Mouse (Mus musculus) gastrocnemius, postnatal 14 days (tissue): Measurements from ENCODE around the gene Il16. TPM values are rescaled to one million over a fixed set of nuclear protein-coding genes. Genes with fewer than 3 reads are reported as not detected.

Experiments used
- DNase-seq: peaks from one replicate; pipeline ENCODE4 v3.0.0; 2021; ENCODE audit warnings: mixed read lengths
- intact Hi-C: fragments of 180-260 bp; cut with DNase I; formaldehyde crosslinking; loops from one replicate; pipeline ENCODE4 v1.15.1; 2025; ENCODE audit warnings: low total_unique reads
- total RNA-seq, 2 experiments: library from RNA; stranded (reverse); gene quantifications; 2 replicates each; pipeline ENCODE4 v1.2.3; 2021

Gene Il16
- total RNA-seq, 2 experiments from 2014 or later = 4.2 to 6.6 TPM

DNA sequence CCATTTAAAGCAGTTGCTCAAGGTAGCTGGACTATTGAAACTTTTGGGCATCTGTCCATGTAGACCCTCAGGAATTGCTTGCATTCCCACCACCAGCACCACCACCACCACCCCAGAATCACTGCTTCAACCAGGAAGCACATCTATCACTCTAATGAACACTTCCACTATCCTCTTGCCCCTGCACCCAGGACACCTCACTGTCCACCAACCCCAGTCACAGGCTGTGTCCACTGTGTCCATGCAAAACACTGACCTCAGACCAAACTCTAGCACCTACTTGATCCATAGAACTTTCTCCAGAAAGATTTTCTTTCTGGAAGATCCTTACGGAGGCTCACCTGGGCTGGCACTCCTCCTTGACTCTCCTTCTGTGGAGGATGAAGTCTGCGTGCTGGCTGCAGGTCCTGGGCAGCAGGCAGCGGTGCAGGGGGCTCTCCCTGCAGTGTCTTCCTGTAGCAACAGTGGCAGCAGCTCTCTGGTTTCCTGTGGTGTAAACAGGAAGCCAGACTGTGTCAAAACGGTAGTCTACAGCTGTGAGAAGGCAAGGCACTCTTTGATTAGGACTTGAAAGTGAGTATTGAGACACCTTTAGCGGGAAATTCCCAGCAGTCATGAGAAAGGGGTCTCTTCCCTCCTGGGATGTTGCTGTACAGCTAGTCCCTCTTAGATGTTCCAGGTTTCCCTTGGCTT, 90.4 kb downstream of the Il16 start:
- peak; percentile 19 for DNase-seq
- intact Hi-C loops = no loop called here

GRCm38 (mm10) chr7:83654196-83654595, 91.3 kb downstream of the Il16 start:
- intact Hi-C loops = no loop called here
- no peak for DNase-seq

DNA sequence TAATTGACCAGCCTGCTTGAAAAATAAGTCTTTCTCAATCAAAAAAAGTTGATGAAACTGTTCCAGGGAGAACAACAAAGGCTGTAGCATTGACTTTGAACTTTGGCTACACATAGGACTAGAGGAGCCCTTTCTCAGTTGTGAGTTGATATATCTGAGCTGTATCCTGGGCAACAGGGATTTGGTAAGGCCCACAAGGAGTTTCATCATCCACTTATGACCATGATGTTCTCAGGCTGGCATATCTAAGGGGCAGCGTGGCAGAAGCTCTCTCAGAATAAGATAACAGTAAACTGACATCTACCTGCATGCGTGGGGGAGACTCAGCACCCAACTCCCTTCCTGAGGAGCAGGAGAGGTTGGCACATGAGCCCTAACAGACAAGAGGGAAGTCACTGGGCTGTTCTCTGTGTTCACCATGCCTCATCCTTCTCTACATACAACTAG, 91.9 kb downstream of the Il16 start:
- DNase-seq = no peak
- intact Hi-C loops = no loop called here

DNA sequence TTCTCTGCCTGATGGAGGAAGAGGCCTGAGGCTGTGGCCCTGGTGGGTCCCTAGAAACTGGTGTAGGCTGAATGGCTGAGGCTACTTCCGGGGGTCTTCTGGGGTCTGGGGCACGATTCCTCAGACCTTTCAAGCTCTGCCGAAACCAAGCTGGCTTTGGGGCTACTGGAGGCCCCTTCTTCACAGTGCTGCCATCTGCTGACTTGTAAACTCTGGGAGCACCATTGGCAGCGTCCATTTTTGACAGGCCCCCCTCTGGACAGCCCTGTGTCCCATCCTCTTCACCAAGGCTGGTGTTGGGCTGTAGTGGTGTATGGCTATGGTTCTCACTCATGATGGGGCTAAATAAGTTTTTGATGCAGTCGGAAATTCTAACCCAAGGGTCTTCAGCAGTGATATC, 93.0 kb downstream of the Il16 start:
- DNase-seq = no peak
- intact Hi-C loops = no loop called here

DNA sequence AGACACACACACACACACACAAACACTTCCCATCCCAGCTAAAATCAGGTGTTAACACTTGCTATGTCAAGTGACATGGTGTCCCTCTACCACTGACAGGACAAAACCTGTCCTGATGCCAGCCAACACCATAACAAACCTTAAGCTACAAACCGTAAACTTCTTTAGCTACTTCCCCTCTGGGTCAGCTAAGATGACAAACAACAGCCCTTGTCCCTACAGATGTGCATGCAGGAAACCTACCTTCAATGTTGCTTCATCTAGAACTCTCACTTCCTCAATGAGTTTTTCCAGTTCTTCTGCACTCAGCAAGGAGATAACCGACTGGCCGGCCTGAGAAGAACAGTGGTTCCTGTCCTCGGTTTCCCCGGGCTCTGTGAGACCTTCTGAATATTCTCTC, 94.9 kb downstream of the Il16 start:
- DNase-seq = no peak
- intact Hi-C loops = no loop called here

DNA sequence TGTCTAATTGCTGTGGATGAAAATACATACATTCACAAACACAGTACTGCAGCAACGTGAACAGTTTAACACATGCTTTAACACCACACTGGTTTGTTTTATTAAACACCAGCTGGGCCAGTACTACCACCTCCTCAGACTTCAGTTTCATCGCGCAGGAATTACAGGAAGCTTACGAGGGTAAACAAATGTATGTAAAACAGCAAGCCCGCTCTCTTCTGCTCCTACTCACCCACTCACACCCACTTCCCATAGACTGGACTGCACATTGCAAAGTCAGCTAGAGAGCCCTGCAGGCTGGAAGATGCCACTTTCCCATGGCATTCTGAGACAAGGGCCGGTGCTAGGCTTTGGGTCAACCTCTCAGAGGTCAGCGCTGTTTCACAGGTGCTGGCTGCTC, 96.7 kb downstream of the Il16 start:
- intact Hi-C loops = no loop called here

DNA sequence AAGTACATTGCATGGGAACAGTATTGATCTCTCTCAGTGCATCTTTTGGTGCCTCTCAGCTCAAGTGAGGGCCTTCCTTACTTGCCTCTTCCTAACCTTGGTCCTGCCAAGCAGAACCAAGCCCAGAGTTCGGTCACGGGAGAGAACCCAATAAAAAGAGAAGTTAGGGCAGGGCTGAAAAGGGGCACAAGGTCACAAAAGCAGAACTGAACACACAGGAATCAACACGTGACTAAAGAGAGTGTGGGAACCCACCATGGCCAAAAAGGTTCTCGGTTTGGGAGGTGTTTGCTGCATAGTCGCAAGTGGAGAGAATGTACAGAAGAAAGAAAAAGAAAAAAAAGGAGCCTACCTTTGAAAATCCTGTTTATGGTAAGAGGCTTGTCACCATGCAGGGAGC, 100.0 kb downstream of the Il16 start:
- intact Hi-C loops = no loop called here
- no peak for DNase-seq

More for the DNA sequence above, 96.7 kb downstream of the Il16 start:
- DNase-seq = no peak

GRCm38 (mm10) chr7:83644761-83645160, 100.8 kb downstream of the Il16 start:
- no peak for DNase-seq
- intact Hi-C loops = no loop called here

DNA sequence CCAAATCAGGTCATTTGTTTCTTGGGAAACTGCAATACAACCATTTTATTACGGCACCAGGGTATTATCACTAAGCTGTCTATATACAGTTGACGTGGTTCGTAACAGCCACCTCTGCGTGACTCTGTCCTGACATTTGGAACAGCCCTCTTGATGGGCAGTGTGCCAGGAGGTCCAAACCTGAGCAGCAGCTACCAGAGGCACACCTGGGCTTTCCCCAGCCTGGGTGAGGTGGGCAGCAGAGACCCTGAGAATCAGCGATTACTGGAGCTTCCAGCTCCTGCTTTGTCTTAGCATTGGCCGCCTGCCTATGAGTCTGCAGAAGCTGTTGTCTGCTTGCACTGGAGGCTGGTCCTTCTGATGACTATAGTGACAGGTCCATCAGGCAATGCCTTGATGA, 101.9 kb downstream of the Il16 start:
- intact Hi-C loops = no loop called here
- no peak for DNase-seq

- intact Hi-C loops = no loop called here
These were observed 104.4 kb downstream of the Il16 start for GRCm38 (mm10) chr7:83641163-83641562.

GRCm38 (mm10) chr7:83640581-83640980, 104.9 kb downstream of the Il16 start:
- no peak for DNase-seq
- intact Hi-C loops = no loop called here

More at GRCm38 (mm10) chr7:83641163-83641562, 104.4 kb downstream of the Il16 start:
- DNase-seq = no peak

GRCm38 (mm10) chr7:83639084-83639483, 106.4 kb downstream of the Il16 start:
- intact Hi-C loops = no loop called here
- DNase-seq = no peak

DNA sequence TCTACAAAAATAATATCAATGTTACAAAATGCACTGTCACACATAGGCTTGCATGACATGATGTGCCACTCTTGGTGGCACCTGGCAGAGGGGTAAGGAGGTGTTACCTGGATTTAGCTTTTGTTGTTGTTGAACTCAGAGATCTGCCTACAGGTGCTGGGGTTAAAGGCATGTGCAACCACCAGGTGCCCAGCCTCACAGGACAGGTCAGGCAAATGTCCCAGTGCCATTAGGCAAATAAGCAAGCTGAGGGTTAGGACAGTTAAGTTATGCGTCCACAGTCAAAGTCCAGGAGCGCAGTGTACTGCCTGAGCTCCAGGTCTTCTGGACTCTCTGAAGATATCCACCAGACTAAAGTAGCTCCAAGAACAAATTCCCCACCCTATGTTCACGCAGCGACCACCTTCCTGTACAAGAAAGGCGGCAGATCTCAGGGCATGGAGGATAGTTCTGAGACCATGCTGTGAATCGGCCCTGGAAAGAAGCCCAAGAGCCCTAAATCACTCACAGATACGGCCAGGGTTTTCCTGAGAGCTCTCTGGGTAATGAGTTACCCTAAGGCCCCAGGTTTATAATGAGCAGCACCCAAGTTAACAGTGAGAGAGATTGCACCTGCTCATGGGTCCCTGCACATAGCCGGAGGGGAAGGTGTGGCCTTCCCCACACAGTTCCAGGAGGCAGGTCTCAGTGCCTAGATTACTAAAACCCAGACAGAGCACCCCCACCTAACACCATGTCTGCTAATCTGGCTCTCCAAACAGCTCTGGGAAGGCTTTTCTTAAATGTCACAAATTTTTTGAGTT, 107.5 kb downstream of the Il16 start:
- DNase-seq = no peak
- intact Hi-C loops = no loop called here

DNA sequence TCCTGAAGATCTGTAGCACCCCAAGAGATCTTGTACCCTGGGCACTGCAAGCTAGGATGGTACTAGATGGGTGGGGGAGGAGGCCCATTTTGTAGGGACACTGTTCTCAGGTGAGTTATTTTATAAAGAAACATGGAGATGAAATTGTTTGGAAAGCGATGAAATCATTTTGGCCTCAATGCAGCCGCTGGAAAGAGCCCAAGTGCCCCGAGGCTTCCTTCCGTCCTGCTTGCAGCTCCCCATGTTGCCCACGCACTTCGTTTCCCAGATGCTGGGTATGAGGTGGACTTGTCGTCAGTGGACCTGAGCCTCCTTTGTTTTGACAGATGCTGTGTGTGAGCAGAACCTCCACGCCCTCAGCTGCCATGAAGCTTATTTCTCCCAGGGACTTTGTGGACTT, 109.1 kb downstream of the Il16 start:
- DNase-seq = no peak
- intact Hi-C loops = no loop called here

- intact Hi-C loops = no loop called here
- no peak for DNase-seq
These were observed 109.8 kb downstream of the Il16 start for GRCm38 (mm10) chr7:83635726-83636125.

- intact Hi-C loops = no loop called here
- DNase-seq = no peak
These were observed 111.7 kb downstream of the Il16 start for GRCm38 (mm10) chr7:83633856-83634255.

- intact Hi-C loops = no loop called here
- DNase-seq = no peak
These were observed 112.8 kb downstream of the Il16 start for GRCm38 (mm10) chr7:83632682-83633120.

GRCm38 (mm10) chr7:83631828-83632681, 113.5 kb downstream of the Il16 start, which contains the start of gene Stard5:
Gene Stard5, plus strand, starts transcription at chr7:83631959.
- peak; percentile 91 for DNase-seq
- intact Hi-C loops = no loop called here

GRCm38 (mm10) chr7:83631073-83631827, 114.3 kb downstream of the Il16 start:
- intact Hi-C loops = no loop called here
- DNase-seq = no peak
